Mouse (Mus musculus): ENCODE data around the gene Mfsd7a.

GRCm38 (mm10) chr5:108427186-108427585 lies 21.5 kb downstream of the Mfsd7a start:
- no peak for TF ChIP-seq CTCF (IDR thresholded peaks at IDR 0.05; ENCODE audit: borderline replicate concordance, control insufficient read depth, extremely low read depth, insufficient read depth, low read length, poor library complexity)
- TF ChIP-seq POLR2A (IDR thresholded peaks at IDR 0.05; ENCODE audit: control insufficient read depth, extremely low read depth, insufficient read depth, low read length, poor library complexity), result no peak

Data from thymus, adult 2 months (tissue).